Mouse (Mus musculus): ENCODE data around the gene Actr5. TPM values are rescaled to one million over a fixed set of nuclear protein-coding genes. Genes with fewer than 3 reads are reported as not detected.

Gene Actr5
- total and polyA plus RNA-seq, 3 experiments: 17.0 to 20.8 TPM; not detected in 1

GRCm38 (mm10) chr2:158610488-158611325 lies 14.0 kb upstream of the Actr5 start, which contains the start of gene Slc32a1:
Slc32a1 (plus strand) TSS chr2:158610767.
- peaks cover 0 to 24% of the 10 kb centered on the region in 2 experiments; a peak in 2 of 4 replicates for H3K4me1 ChIP-seq (ENCODE audit: control insufficient read depth in 1 of 2, insufficient read depth in 2 of 2, low read length in 2 of 2)

GRCm38 (mm10) chr2:158611326-158611719 lies 13.4 kb upstream of the Actr5 start:
- peaks cover 0 to 7% of the 10 kb centered on the region in 2 experiments; a peak in 2 of 4 replicates for H3K36me3 ChIP-seq (ENCODE audit: control insufficient read depth in 1 of 2, insufficient read depth in 2 of 2, low read length in 2 of 2)
- H3K4me1 ChIP-seq (ENCODE audit: control insufficient read depth in 1 of 2, insufficient read depth in 2 of 2, low read length in 2 of 2): peaks cover 0 to 17% of the 10 kb centered on the region in 2 experiments; a peak in 2 of 4 replicates
- H3K4me3 ChIP-seq (ENCODE audit: control insufficient read depth in 1 of 2, insufficient read depth in 1 of 2, low read depth in 2 of 2, low read length in 2 of 2): no peak overlapping the region
- H3K9me3 ChIP-seq (replicated peaks; ENCODE audit: insufficient read depth, low read length): no peaks in the 10 kb centered on the region
- H3K27ac ChIP-seq (ENCODE audit: control insufficient read depth, low read depth, low read length): no peak overlapping the region
- no peak for DNase-seq (ENCODE audit: low read depth, low spot score)
- TF ChIP-seq NRF1 (IDR thresholded peaks at IDR 0.05; ENCODE audit: insufficient read depth, low read depth, low read length, poor library complexity, severe bottlenecking): no peak
- TF ChIP-seq ZMIZ1 (IDR thresholded peaks at IDR 0.05; ENCODE audit: low read depth, low read length): no peak
- no peak for TF ChIP-seq EP300 (IDR thresholded peaks at IDR 0.05; ENCODE audit: low read depth in 1 of 2, low read length in 2 of 2)
- no peak for TF ChIP-seq RCOR1 (IDR thresholded peaks at IDR 0.05; ENCODE audit: low read depth, low read length)
- TF ChIP-seq GATA1 (IDR thresholded peaks at IDR 0.05; ENCODE audit: low read depth, low read length): no peak
- no peak for TF ChIP-seq POLR2A (IDR thresholded peaks at IDR 0.05; ENCODE audit: control insufficient read depth in 1 of 2, insufficient read depth in 1 of 2, low read depth in 1 of 2, low read length in 2 of 2, poor library complexity in 1 of 2)
- TF ChIP-seq USF1 (IDR thresholded peaks at IDR 0.05; ENCODE audit: low read depth, low read length): no peak
- no peak for TF ChIP-seq TAL1 (IDR thresholded peaks at IDR 0.05; ENCODE audit: low read length)
- H3K79me2 ChIP-seq (ENCODE audit: control insufficient read depth, insufficient read depth, low read length, poor library complexity): no peaks in the 10 kb centered on the region
- H3K27me3 ChIP-seq (ENCODE audit: control insufficient read depth in 1 of 2, insufficient read depth in 2 of 2, low read length in 2 of 2): no peaks in the 10 kb centered on the region
- H3K9ac ChIP-seq (ENCODE audit: control insufficient read depth, low read depth, low read length, poor library complexity, severe bottlenecking): no peak overlapping the region

More at GRCm38 (mm10) chr2:158610488-158611325, 14.0 kb upstream of the Actr5 start, which contains the start of gene Slc32a1:
- no peak within 1 kb of the TSS for H3K9ac ChIP-seq (ENCODE audit: control insufficient read depth, low read depth, low read length, poor library complexity, severe bottlenecking)
- no peaks in the 10 kb centered on the region for H3K9me3 ChIP-seq (replicated peaks; ENCODE audit: insufficient read depth, low read length)
- no peaks in the 10 kb centered on the region for H3K27me3 ChIP-seq (ENCODE audit: control insufficient read depth in 1 of 2, insufficient read depth in 2 of 2, low read length in 2 of 2)
- H3K27ac ChIP-seq (ENCODE audit: control insufficient read depth, low read depth, low read length): no peak within 1 kb of the TSS
- peaks cover 0 to 10% of the 10 kb centered on the region in 2 experiments; a peak in 2 of 4 replicates for H3K36me3 ChIP-seq (ENCODE audit: control insufficient read depth in 1 of 2, insufficient read depth in 2 of 2, low read length in 2 of 2)
- no peak for DNase-seq (ENCODE audit: low read depth, low spot score)
- H3K79me2 ChIP-seq (ENCODE audit: control insufficient read depth, insufficient read depth, low read length, poor library complexity): no peaks in the 10 kb centered on the region
- H3K4me3 ChIP-seq (ENCODE audit: control insufficient read depth in 1 of 2, insufficient read depth in 1 of 2, low read depth in 2 of 2, low read length in 2 of 2): no peak within 1 kb of the TSS
- TF ChIP-seq BHLHE40 (IDR thresholded peaks at IDR 0.05; ENCODE audit: borderline replicate concordance, low read depth, low read length) (no peak), JUND (IDR thresholded peaks at IDR 0.05; ENCODE audit: low read depth, low read length) (no peak), EP300 (IDR thresholded peaks at IDR 0.05; ENCODE audit: low read depth in 1 of 2, low read length in 2 of 2) (no peak), ZKSCAN1 (IDR thresholded peaks at IDR 0.05; ENCODE audit: low read depth, low read length) (no peak), POLR2AphosphoS5 (IDR thresholded peaks at IDR 0.05; ENCODE audit: borderline replicate concordance, low read depth, low read length) (no peak), KAT2A (conservative IDR thresholded peaks at IDR 0.05; ENCODE audit: low read depth, low read length) (no peak), ZC3H11A (IDR thresholded peaks at IDR 0.05; ENCODE audit: low read depth, low read length) (no peak), UBTF (IDR thresholded peaks at IDR 0.05; ENCODE audit: borderline replicate concordance, insufficient read depth, low read depth, low read length) (no peak)

All from MEL (cell line).